Mouse (Mus musculus) neural tube, embryonic 10.5 days (tissue): Measurements from ENCODE around the gene Tram2.
A peak's percentile ranks its signal among the peaks of the same experiment; 100 is the strongest.

Experiments used
- DNase-seq: peaks from one replicate; pipeline ENCODE4 v3.0.0-alpha.2; 2017; ENCODE audit warnings: low spot score; ENCODE audit errors: extremely low spot score

The Tram2 gene

GRCm38 (mm10) chr1:21023101-21023500 lies 55.9 kb downstream of the Tram2 start:
- DNase-seq, result no peak

- no peak for DNase-seq
Measured at GRCm38 (mm10) chr1:21014463-21014862, 64.6 kb downstream of the Tram2 start.

GRCm38 (mm10) chr1:21010282-21010800 lies 68.7 kb downstream of the Tram2 start:
- no peak for DNase-seq

- no peak for DNase-seq
Measured at GRCm38 (mm10) chr1:21008891-21009290, 70.1 kb downstream of the Tram2 start.

GRCm38 (mm10) chr1:21007941-21008701 lies 70.9 kb downstream of the Tram2 start:
- no peak for DNase-seq

- no peak for DNase-seq
Measured at GRCm38 (mm10) chr1:21006775-21007174, 72.3 kb downstream of the Tram2 start.

- no peak for DNase-seq
Measured at GRCm38 (mm10) chr1:21004596-21004995, 74.4 kb downstream of the Tram2 start.

GRCm38 (mm10) chr1:21002246-21003142 lies 76.5 kb downstream of the Tram2 start:
- DNase-seq, result no peak

- DNase-seq, result no peak
Measured at GRCm38 (mm10) chr1:20997881-20998389, 81.1 kb downstream of the Tram2 start.

- DNase-seq, result no peak
Measured at GRCm38 (mm10) chr1:20997328-20997689, 81.7 kb downstream of the Tram2 start.

GRCm38 (mm10) chr1:20996603-20997327 lies 82.3 kb downstream of the Tram2 start:
- DNase-seq, result peak; percentile 35

- no peak for DNase-seq
Measured at GRCm38 (mm10) chr1:20995331-20995986, 83.6 kb downstream of the Tram2 start.

- DNase-seq, result no peak
Measured at GRCm38 (mm10) chr1:20994338-20994737, 84.7 kb downstream of the Tram2 start.

- DNase-seq, result no peak
Measured at GRCm38 (mm10) chr1:20993690-20994089, 85.3 kb downstream of the Tram2 start.

GRCm38 (mm10) chr1:20989461-20990083 lies 89.5 kb downstream of the Tram2 start:
- no peak for DNase-seq

GRCm38 (mm10) chr1:20986378-20987056 lies 92.5 kb downstream of the Tram2 start:
- no peak for DNase-seq

- no peak for DNase-seq
Measured at GRCm38 (mm10) chr1:20984582-20984981, 94.4 kb downstream of the Tram2 start.

GRCm38 (mm10) chr1:20984103-20984502 lies 94.9 kb downstream of the Tram2 start:
- DNase-seq, result no peak

- DNase-seq, result no peak
Measured at GRCm38 (mm10) chr1:20981764-20982163, 97.3 kb downstream of the Tram2 start.

GRCm38 (mm10) chr1:20980553-20980952 lies 98.5 kb downstream of the Tram2 start:
- DNase-seq, result no peak
